In the genomic region with DNA sequence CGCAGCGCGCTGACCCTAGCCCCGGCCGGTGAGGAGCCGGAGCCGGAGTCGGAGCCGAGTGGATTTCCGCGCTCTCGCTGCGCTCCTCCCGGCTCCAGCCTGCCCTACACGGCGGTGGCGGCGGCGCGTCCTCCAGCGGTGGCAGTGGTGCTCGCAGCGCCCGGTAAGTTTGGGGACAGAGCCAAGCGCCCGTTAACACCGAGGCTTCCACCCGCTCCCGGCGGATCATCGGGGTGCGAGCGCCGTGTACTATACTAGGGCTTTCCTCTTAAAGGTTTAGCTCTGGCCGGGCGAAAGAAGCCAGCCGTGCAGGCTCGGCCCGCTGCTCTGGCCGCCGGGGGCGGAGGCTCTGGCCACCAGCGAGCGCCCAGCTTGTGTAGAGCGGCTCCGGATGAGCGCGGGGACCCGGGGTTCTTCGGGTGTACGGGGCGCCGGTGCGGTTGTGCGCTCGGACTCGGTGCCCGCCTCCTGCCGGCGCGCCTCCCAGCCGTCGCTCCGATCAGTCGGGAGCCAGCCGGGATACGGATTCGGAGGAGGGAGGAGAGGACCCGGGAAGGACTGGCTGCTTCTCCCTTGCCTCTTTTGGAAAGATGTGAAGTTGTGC, we compare ENCODE assay signal across 8 mouse cellular contexts. TPM values are rescaled to one million over a fixed set of nuclear protein-coding genes. Genes with fewer than 3 reads are reported as not detected.
DNase-seq lines count a peak whose midpoint lies in the region; ATAC-seq and TF ChIP-seq lines count a peak whose summit lies in the region.

No protein-coding gene starts in this region.

- H3K9me3 ChIP-seq in midbrain, embryonic 13.5 days = no peaks in the 10 kb centered on the region
- H3K9me3 ChIP-seq in stomach, postnatal 0 days (ENCODE audit: control insufficient read depth, low read length) = no peaks in the 10 kb centered on the region

- peak overlapping the region; percentile 100 for H3K9ac ChIP-seq in midbrain, embryonic 13.5 days (replicated peaks)
- peak overlapping the region; percentile 96 for H3K9ac ChIP-seq in stomach, postnatal 0 days (ENCODE audit: low read length)

- peak overlapping the region; percentile 50 for H3K27ac ChIP-seq in testis, adult 2 months (ENCODE audit: control insufficient read depth, insufficient read depth, low read depth, low read length)
- peak overlapping the region; percentile 99 for H3K27ac ChIP-seq in midbrain, embryonic 13.5 days
- H3K27ac ChIP-seq in stomach, postnatal 0 days (replicated peaks) = peak overlapping the region; percentile 99

- peak overlapping the region; percentile 97 for H3K4me2 ChIP-seq in midbrain, embryonic 13.5 days (replicated peaks)
- peak overlapping the region; percentile 81 for H3K4me2 ChIP-seq in stomach, postnatal 0 days (replicated peaks; ENCODE audit: low read depth)

- under 1% methylated on average over 67 of the region's 69 CpGs for WGBS in midbrain, embryonic 13.5 days
- WGBS in stomach, postnatal 0 days = under 1% methylated on average over 64 of the region's 69 CpGs

- H3K36me3 ChIP-seq in testis, adult 2 months (ENCODE audit: control insufficient read depth, insufficient read depth, low read length) = no peaks in the 10 kb centered on the region
- no peaks in the 10 kb centered on the region for H3K36me3 ChIP-seq in midbrain, embryonic 13.5 days
- H3K36me3 ChIP-seq in stomach, postnatal 0 days (ENCODE audit: control insufficient read depth, insufficient read depth, low read length) = no peaks in the 10 kb centered on the region

- TF ChIP-seq CTCF in testis, adult 2 months (IDR thresholded peaks at IDR 0.05; ENCODE audit: control insufficient read depth, insufficient read depth, insufficient replicate concordance, low read depth, low read length) = no peak
- TF ChIP-seq CTCF in stomach, postnatal 0 days (IDR thresholded peaks at IDR 0.05; ENCODE audit: low read depth) = peak; percentile 70

- no peaks in the 10 kb centered on the region for H3K27me3 ChIP-seq in testis, adult 2 months (ENCODE audit: control insufficient read depth, insufficient read depth, low read length)
- no peaks in the 10 kb centered on the region for H3K27me3 ChIP-seq in midbrain, embryonic 13.5 days
- H3K27me3 ChIP-seq in stomach, postnatal 0 days (ENCODE audit: control insufficient read depth, insufficient read depth, low read length) = no peaks in the 10 kb centered on the region

- ATAC-seq in midbrain, embryonic 13.5 days = peak; percentile 19
- ATAC-seq in stomach, postnatal 0 days (ENCODE audit: low FRiP score, low TSS enrichment) = peak; percentile 28

- peak overlapping the region; percentile 60 for H3K4me3 ChIP-seq in testis, adult 2 months (ENCODE audit: control insufficient read depth, low read depth, low read length)
- peak overlapping the region; percentile 97 for H3K4me3 ChIP-seq in midbrain, embryonic 13.5 days (replicated peaks)
- H3K4me3 ChIP-seq in stomach, postnatal 0 days (ENCODE audit: low read depth, low read length) = peak overlapping the region; percentile 95

- peaks cover 21% of the 10 kb centered on the region; the same call in 1 of the 2 replicates for H3K4me1 ChIP-seq in testis, adult 2 months (ENCODE audit: control insufficient read depth, insufficient read depth, low read length)
- H3K4me1 ChIP-seq in midbrain, embryonic 13.5 days (replicated peaks) = peaks cover 65% of the 10 kb centered on the region
- H3K4me1 ChIP-seq in stomach, postnatal 0 days (replicated peaks; ENCODE audit: control insufficient read depth, insufficient read depth) = peaks cover 26% of the 10 kb centered on the region

- no peak for TF ChIP-seq POLR2A in testis, adult 2 months (IDR thresholded peaks at IDR 0.05; ENCODE audit: control insufficient read depth, low read depth, low read length)

- intact Hi-C loops in gastrocnemius, postnatal 36 days (cut with DNase I) = loop anchor here (1.0 to 10.0 kb wide), 5 partner anchors 73 to 955 kb away; no protein-coding TSS in a partner anchor
- intact Hi-C loops in left cerebral cortex, postnatal 14 days (cut with DNase I) = loop anchor here (2.0 to 10.0 kb wide), 6 partner anchors 81 to 685 kb away; no protein-coding TSS in a partner anchor

- no peak for TF ChIP-seq EP300 in stomach, postnatal 0 days (optimal IDR thresholded peaks at IDR 0.05)

- DNase-seq in adrenal gland, postnatal 14 days = peak; percentile 90
- DNase-seq in adrenal gland, postnatal 4 days (ENCODE audit: low spot score in 2 of 2) = no peak
- no peak for DNase-seq in testis, postnatal 14 days (ENCODE audit: low spot score)
- peak; percentile 76 to 90 for DNase-seq in gastrocnemius, postnatal 36 days
- DNase-seq in left cerebral cortex, postnatal 14 days (ENCODE audit: low spot score in 2 of 2) = peak; percentile 51 to 66
- peak; percentile 68 for DNase-seq in stomach, postnatal 0 days (ENCODE audit: low spot score)

RNA-seq across cellular contexts. Expression of gene Zmiz1, which starts 0.5 kb away (rescaled TPM):
- total RNA-seq in adrenal gland, postnatal 14 days (2021) = 96.4 and 96.9 TPM in 2 replicates
- 100 to 1,000 TPM; 105 to 122 TPM for total RNA-seq in adrenal gland, postnatal 4 days (2021)
- polyA plus RNA-seq in testis, adult 2 months (2012; rRNA removed) = 9.1 and 10.0 TPM in 2 replicates
- 10 to 100 TPM; 24.3 to 27.2 TPM for total RNA-seq in gastrocnemius, postnatal 36 days (2021)
- total RNA-seq in left cerebral cortex, postnatal 14 days (2021) = 10 to 100 TPM; 86.2 to 98.9 TPM
- 68.8 and 80.3 TPM in 2 replicates for polyA plus RNA-seq in midbrain, embryonic 13.5 days (2015; fragmentation: Nextera tagmentation; extraction: Ambion mirVana)
- 13.0 and 13.8 TPM in 2 replicates for polyA plus RNA-seq in stomach, postnatal 0 days (2015; fragmentation: Nextera tagmentation; extraction: Ambion mirVana)

Comparison
In these comparisons a context has a peak if more than half of its experiments do, and no peak if none do; other contexts are left out.
1. DNase-seq: peak in adrenal gland, postnatal 14 days (single experiment), gastrocnemius, postnatal 36 days (2 of 2), left cerebral cortex, postnatal 14 days (2 of 2) and stomach, postnatal 0 days (single experiment); none in adrenal gland, postnatal 4 days (0 of 2) and testis, postnatal 14 days (single experiment).
2. Peak in every context shown above with its lines, with median percentiles within 50 percentile points of each other: H3K27ac ChIP-seq and H3K4me3 ChIP-seq.